Mouse (Mus musculus) mature B cell (primary cell): ENCODE measurements around the gene Tmem183a.

ENCODE experiments used
- in situ Hi-C: fragments of 300-500 bp; cut with MboI; formaldehyde crosslinking; loops from 2 replicates; pipeline ENCODE4 v1.14.3; 2019

Gene Tmem183a

DNA sequence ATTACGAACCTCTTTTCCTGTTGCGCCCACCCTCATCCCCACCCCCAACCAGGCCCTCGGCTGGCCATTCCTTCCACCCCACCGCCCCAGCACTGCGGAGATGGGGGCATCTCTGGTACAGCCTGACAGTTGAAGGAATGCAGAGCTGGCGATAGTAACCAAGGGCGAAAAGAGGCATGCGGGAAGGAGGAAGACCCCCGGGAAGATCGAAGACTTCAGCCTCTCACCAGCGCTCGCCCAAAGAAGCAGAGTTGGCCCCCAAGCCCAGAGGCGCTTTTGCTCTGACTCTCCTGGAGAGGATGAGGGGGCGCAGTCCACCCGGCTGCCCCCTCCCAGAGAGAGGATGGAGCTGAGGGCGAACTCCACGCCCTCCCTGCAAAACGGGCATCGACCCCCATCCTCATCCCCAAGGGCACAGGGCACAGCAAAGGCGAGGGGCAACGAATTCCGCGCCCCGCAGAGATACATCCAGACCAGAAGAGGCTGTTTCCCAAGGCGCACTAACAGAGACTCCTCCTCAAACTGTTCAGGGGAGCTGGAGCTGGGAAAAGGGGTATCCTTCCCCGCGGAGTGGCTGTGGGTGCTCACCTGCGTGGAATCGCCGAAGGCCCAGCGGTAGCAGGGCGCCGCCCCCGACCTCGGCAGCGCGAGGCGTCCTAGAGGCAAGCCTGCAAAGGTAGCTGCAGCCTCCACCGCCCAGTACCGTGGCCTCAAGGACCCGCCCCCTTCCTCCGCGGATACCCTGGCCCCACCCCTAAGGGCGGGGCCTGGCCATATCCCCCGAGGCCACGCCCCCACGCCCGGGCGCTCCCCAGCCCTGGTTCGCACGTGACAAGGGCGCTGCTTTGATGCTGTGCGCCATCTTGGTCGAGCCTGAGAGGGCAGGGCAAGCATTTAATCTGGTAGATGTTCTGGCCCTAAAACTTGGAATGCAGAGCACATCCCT, 17.5 kb downstream of the Tmem183a start:
- in situ Hi-C loops: no loop called here

- in situ Hi-C loops: no loop called here
Observed at GRCm38 (mm10) chr1:134343567-134343966, 18.2 kb downstream of the Tmem183a start.

GRCm38 (mm10) chr1:134342781-134343310, 18.9 kb downstream of the Tmem183a start:
- in situ Hi-C loops: no loop called here

DNA sequence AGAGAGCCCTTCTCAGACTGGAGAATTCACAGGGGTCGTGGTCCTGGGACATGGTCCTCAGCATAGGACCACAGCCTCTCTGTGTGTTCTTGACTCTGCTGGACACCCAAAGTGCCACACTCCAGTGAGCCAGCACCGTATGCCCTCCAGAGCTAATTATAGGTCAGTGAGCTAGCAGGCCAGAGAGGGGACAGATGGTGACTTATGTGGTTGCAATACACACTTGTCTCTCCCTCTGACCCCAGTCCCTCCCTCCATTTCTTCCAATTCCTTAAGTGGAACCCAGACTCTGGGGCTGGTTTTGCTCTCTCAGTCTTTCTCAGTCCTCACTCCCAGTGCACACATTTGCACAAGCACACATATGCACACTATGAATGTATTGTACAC, 19.5 kb downstream of the Tmem183a start:
- in situ Hi-C loops: no loop called here

- in situ Hi-C loops: no loop called here
Observed at GRCm38 (mm10) chr1:134341641-134342277, 20.0 kb downstream of the Tmem183a start.

- in situ Hi-C loops: no loop called here
Observed at GRCm38 (mm10) chr1:134339757-134340619, 21.8 kb downstream of the Tmem183a start.

DNA sequence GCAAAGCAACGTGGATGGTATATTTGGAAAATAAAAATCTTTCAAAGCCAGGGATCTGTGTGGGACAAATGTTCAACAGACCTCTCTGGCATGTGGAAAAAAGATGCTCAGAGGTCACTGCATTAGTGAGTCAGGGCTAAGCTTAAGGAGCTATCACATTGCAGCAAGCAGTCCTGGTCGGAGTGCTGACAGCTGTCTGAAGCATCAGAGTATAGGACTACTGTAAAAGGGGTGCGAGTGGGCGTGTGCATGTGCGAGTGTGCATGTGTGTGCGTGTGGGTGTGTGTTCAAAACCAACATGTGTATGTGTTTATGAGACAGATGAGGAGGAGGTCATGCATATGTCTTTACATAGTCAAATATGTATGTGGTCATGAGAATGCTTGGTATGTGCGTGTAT, 22.6 kb downstream of the Tmem183a start:
- in situ Hi-C loops: no loop called here

DNA sequence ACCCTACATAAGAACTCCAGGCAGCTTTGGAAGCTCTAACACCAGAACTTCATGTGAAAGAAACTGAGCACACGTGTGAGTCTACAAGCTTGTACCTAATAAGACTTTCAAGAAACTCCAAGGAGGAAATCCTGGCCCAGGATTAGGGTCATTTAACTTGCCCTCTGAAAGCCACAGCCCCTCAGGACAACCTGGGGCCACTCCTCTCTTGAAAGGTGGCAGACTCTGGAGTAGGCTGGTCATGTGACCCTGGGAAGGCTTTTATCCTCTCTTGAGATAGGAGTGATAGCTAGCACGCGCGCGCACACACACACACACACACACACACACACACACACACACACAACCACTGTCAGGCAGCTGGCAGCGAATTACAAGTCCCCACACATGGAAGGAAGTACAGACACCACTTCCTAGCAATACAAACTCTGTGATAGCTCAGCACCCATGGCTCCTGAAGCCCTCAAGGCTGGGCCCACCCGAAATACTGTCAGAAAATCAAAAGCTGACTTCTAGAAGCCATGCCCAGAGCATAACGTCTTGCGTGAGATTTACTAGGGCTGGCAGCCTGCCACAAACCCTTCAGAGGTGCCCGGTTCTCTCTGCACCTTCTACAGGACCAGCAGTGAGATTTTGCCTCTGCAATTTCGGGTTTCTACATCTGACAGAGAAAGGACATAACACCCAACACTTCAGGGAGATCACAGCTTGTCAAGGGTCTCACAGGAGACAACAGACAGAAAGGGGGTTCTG, 24.6 kb downstream of the Tmem183a start:
- in situ Hi-C loops: no loop called here

- in situ Hi-C loops: no loop called here
Observed at GRCm38 (mm10) chr1:134335924-134336810, 25.6 kb downstream of the Tmem183a start.

DNA sequence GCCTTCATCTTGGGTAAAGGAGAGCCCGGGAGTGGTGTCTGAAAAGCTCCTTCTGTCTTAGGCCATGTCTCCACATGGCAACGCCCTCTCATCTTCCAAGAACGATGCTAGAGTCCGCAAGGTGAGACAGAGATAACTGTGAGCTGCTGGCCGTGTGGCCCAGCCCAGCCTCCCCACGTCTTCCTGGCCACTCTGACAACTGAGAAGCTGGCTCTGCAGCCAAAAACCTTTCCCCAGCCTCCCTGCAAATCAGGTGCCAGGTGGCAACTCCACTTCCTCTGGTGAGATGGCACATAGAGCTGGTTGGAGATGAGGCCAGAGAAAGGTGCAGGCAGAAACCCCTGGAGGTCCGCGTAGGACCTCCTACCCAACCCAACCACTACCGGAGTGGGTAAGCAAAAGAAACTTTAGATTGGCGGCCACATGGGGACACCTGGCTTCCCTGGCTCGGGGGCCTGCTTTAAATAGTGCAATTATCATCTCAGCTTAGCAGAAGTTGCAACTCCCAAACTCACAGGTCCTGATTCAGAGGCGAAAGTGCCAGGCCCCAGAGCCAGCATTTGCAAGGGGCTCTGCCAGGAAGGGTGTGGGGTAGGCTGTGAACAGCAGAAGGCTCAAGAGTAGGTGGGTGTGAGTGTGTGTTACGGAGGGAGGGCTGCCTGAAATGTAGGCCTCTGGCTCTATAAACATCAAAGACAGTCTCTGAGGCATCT, 26.4 kb downstream of the Tmem183a start:
- in situ Hi-C loops: no loop called here

- in situ Hi-C loops: no loop called here
Observed at GRCm38 (mm10) chr1:134334111-134334827, 27.5 kb downstream of the Tmem183a start.

DNA sequence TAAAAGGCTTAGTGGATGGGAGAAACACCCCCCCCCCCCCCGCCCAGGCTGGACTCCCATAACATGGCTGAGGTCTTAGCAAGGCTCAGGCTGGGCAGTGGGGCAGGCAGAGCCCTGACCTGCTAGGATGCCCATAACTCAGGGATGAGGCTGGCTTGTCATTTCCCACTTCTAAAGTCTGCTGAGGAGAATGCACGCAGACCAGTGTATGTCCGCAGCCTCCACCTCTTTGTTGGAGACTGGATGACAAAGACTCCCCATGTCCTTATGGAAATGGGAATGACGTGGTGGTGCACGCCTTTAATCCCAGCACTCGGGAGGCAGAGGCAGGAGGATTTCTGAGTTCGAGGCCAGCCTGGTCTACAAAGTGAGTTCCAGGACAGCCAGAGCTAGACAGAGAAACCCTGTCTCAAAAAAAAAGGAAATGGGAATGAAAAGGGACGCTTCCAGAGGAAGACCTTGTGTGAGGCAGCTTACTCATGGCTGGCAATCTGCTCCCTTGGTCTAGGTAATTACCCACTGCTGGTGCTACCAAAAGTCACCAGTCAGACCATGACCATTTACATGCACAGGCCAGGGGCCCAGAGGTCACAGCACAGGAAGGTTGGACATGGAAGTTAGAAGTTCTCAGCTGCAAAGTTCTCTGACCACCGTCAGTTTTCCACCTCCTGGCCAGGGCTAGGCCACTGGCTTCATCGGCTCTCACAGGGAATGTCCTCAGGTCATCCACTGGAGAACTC, 28.2 kb downstream of the Tmem183a start:
- in situ Hi-C loops: no loop called here

GRCm38 (mm10) chr1:134332770-134333271, 29.0 kb downstream of the Tmem183a start, which contains the start of gene Ppfia4:
Gene Ppfia4, minus strand, starts transcription at chr1:134332928.
- in situ Hi-C loops: no loop called here

DNA sequence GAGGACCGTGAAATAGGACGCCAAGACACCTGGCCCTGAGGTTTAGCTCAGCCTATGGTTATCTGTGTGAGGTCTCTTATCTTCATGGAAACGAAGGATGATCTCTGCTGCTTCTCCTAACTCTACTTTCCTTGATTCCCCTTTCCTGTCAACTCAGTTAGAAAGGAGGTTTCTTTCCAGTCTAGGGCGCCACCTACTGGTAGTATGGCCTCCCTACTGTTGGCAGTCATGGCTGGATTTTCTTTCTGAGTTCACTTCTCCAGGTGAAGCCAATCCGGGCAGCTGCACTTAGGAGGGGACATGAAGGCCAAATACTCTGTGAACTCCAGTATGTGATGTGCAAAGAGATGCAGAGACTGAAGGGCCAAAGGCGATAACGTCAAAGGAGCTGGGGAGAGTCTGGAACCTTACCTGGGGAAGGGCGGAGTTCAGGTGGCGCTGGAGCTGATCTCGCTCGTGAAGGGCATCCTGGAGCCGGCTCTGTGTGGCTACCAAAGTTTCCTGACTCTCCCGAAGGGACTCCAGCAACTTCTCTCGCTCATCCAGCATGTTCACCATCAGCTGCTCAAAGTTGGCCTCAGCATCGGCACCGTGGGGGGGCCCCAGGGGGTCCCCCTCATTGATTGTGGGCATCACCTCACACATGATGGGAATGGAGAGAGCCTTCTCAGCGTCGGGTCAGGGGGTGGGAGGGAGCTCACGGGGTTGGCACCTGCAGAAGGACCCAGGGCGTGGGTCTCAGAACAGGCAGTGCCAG, 29.7 kb downstream of the Tmem183a start:
- in situ Hi-C loops: no loop called here

GRCm38 (mm10) chr1:134326841-134327346, 34.9 kb downstream of the Tmem183a start:
- in situ Hi-C loops: no loop called here

DNA sequence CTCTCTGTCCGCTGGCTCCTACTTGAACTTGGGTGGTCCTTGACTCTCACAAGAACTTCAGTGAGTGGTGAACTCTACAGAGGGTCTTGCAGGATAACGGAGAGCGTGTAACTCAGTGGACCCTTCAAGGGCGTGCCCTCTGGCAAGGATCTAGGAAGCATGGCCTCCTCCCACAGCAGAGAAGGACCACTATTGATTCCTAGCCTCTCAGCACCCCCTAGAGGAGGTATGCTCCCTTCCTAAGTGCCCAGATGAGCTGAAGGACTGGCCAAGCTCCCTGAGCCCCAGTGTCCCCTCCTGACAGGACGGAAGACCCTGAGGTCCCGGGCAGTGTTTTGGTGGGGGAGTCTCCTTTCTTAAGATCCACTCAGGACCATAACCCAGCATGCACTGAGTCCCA, 39.2 kb downstream of the Tmem183a start:
- in situ Hi-C loops: loop anchor here (5.0 kb wide), 1 partner anchor 170 kb away; no protein-coding TSS in a partner anchor
